Mouse (Mus musculus) midbrain, embryonic 11.5 days (tissue): ENCODE measurements around the gene Tmem72. TPM values are rescaled to one million over a fixed set of nuclear protein-coding genes. Genes with fewer than 3 reads are reported as not detected.

Experiments used
- ATAC-seq: fragments of 200-750 bp; cut with Nextera tagmentation; 2 replicates; pipeline ENCODE4 v1.8.0; 2017; ENCODE audit warnings: moderate TSS enrichment, moderate library complexity; ENCODE audit not compliant: low FRiP score
- DNase-seq: peaks from one replicate; pipeline ENCODE4 v3.0.0; 2015; ENCODE audit warnings: low spot score; ENCODE audit errors: missing footprints
- H3K27ac ChIP-seq: fragments of 300-500 bp; sonication (generic); 2 replicates; pipeline ENCODE4 v1.5.1; 2014; ENCODE audit warnings: low read depth, low read length
- H3K27me3 ChIP-seq: fragments of 300-500 bp; sonication (generic); 2 replicates; pipeline ENCODE4 v1.6.1; 2014; ENCODE audit warnings: mild to moderate bottlenecking, low read length, moderate library complexity, mixed read lengths; ENCODE audit not compliant: control insufficient read depth, insufficient read depth
- H3K36me3 ChIP-seq: fragments of 300-500 bp; sonication (generic); 2 replicates; pipeline ENCODE4 v1.6.1; 2014; ENCODE audit warnings: mild to moderate bottlenecking, low read length, moderate library complexity, mixed read lengths; ENCODE audit not compliant: control insufficient read depth, insufficient read depth
- H3K4me1 ChIP-seq: fragments of 300-500 bp; sonication (generic); 2 replicates; pipeline ENCODE4 v1.6.1; 2014; ENCODE audit warnings: low read length; ENCODE audit not compliant: control insufficient read depth, insufficient read depth
- H3K4me2 ChIP-seq: fragments of 300-500 bp; sonication (generic); 2 replicates; pipeline ENCODE4 v1.6.1; 2014; ENCODE audit warnings: mild to moderate bottlenecking, moderate library complexity
- H3K4me3 ChIP-seq: fragments of 300-500 bp; sonication (generic); 2 replicates; pipeline ENCODE4 v1.5.1; 2014; ENCODE audit warnings: low read depth, low read length
- H3K9ac ChIP-seq: fragments of 300-500 bp; sonication (generic); 2 replicates; pipeline ENCODE4 v1.6.1; 2014; ENCODE audit warnings: low read length
- H3K9me3 ChIP-seq: fragments of 300-500 bp; sonication (generic); 2 replicates; pipeline ENCODE4 v1.6.1; 2016; ENCODE audit warnings: low read length; ENCODE audit not compliant: control insufficient read depth
- WGBS: fragments of 180-500 bp; shearing (Covaris S2); extraction: QIAGEN DNeasy Blood & Tissue Kit; methylation state at CpG from one replicate; pipeline ENCODE4 v1.1.7; 2014; 5-methylcytosine and 5-hydroxymethylcytosine counted together
- polyA plus RNA-seq: library from polyadenylated mRNA; unstranded; fragments of >200 nt; fragmentation: Nextera tagmentation; extraction: Ambion mirVana; gene quantifications from 2 replicates; pipeline ENCODE4 v1.2.1, GENCODE M21; 2014

Gene Tmem72
- polyA plus RNA-seq, 1 experiment from 2014 or later = 0.08 TPM

GRCm38 (mm10) chr6:116647763-116648162, 69.0 kb downstream of the Tmem72 start:
- Histone ChIP-seq H3K27me3 (no peaks in the 10 kb centered on the region), H3K36me3 (no peaks in the 10 kb centered on the region), H3K4me1 (no peaks in the 10 kb centered on the region), H3K27ac (no peak overlapping the region), H3K4me2 (no peak overlapping the region), H3K4me3 (no peak overlapping the region), H3K9me3 (no peaks in the 10 kb centered on the region), H3K9ac (no peak overlapping the region)
- no peak for ATAC-seq
- DNase-seq = peak; percentile 19
- 82% methylated on average over 12 of the region's 12 CpGs for WGBS

- Histone ChIP-seq H3K36me3 (no peaks in the 10 kb centered on the region), H3K4me3 (no peak overlapping the region), H3K27ac (no peak overlapping the region), H3K27me3 (no peaks in the 10 kb centered on the region), H3K4me1 (no peaks in the 10 kb centered on the region), H3K4me2 (no peak overlapping the region), H3K9me3 (no peaks in the 10 kb centered on the region), H3K9ac (no peak overlapping the region)
- 87% methylated on average over 3 of the region's 3 CpGs for whole genome bisulfite sequencing
- no peak for ATAC-seq
- peak; percentile 68 for DNase-seq
Measured at GRCm38 (mm10) chr6:116644335-116644734, 72.4 kb downstream of the Tmem72 start.

- 73% methylated on average over 4 of the region's 4 CpGs for WGBS
- Histone ChIP-seq H3K27ac (no peak overlapping the region), H3K27me3 (no peaks in the 10 kb centered on the region), H3K9me3 (no peaks in the 10 kb centered on the region), H3K4me1 (no peaks in the 10 kb centered on the region), H3K36me3 (no peaks in the 10 kb centered on the region), H3K9ac (no peak overlapping the region), H3K4me3 (no peak overlapping the region), H3K4me2 (no peak overlapping the region)
- DNase-seq (peak; percentile 17), ATAC-seq (no peak)
Measured at GRCm38 (mm10) chr6:116643881-116644280, 72.8 kb downstream of the Tmem72 start.

- ATAC-seq = no peak
- Histone ChIP-seq H3K4me3 (no peak overlapping the region), H3K27ac (no peak overlapping the region), H3K9me3 (no peaks in the 10 kb centered on the region), H3K4me1 (no peaks in the 10 kb centered on the region), H3K4me2 (no peak overlapping the region), H3K27me3 (no peaks in the 10 kb centered on the region), H3K9ac (no peak overlapping the region), H3K36me3 (no peaks in the 10 kb centered on the region)
- 85% methylated on average over 11 of the region's 11 CpGs for WGBS
- peak; percentile 61 for DNase-seq
Measured at GRCm38 (mm10) chr6:116642942-116643341, 73.8 kb downstream of the Tmem72 start.

- no peaks in the 10 kb centered on the region for H3K4me1 ChIP-seq
- no peak overlapping the region for H3K4me3 ChIP-seq
- no peak overlapping the region for H3K4me2 ChIP-seq
- ATAC-seq = no peak
- no peak overlapping the region for H3K27ac ChIP-seq
- peak; percentile 60 for DNase-seq
- H3K9me3 ChIP-seq = no peaks in the 10 kb centered on the region
- WGBS = 59% methylated on average over 2 of the region's 2 CpGs
- H3K27me3 ChIP-seq = no peaks in the 10 kb centered on the region
- no peak overlapping the region for H3K9ac ChIP-seq
- no peaks in the 10 kb centered on the region for H3K36me3 ChIP-seq
Measured at GRCm38 (mm10) chr6:116639663-116640062, 77.0 kb downstream of the Tmem72 start.

GRCm38 (mm10) chr6:116638871-116639270, 77.8 kb downstream of the Tmem72 start:
- H3K4me3 ChIP-seq = no peak overlapping the region
- 79% methylated on average over 2 of the region's 2 CpGs for WGBS
- no peaks in the 10 kb centered on the region for H3K4me1 ChIP-seq
- H3K36me3 ChIP-seq = no peaks in the 10 kb centered on the region
- ATAC-seq (no peak), DNase-seq (peak; percentile 17)
- no peaks in the 10 kb centered on the region for H3K27me3 ChIP-seq
- H3K9ac ChIP-seq = no peak overlapping the region
- no peak overlapping the region for H3K4me2 ChIP-seq
- H3K9me3 ChIP-seq = no peaks in the 10 kb centered on the region
- no peak overlapping the region for H3K27ac ChIP-seq

- ATAC-seq (no peak), DNase-seq (no peak)
- Histone ChIP-seq H3K9ac (no peak overlapping the region), H3K4me3 (no peak overlapping the region), H3K36me3 (no peaks in the 10 kb centered on the region), H3K27ac (no peak overlapping the region), H3K9me3 (no peaks in the 10 kb centered on the region), H3K27me3 (no peaks in the 10 kb centered on the region), H3K4me2 (no peak overlapping the region), H3K4me1 (no peaks in the 10 kb centered on the region)
- WGBS = 89% methylated on average over 5 of the region's 5 CpGs
Measured at GRCm38 (mm10) chr6:116637496-116637895, 79.2 kb downstream of the Tmem72 start.

GRCm38 (mm10) chr6:116636581-116637235, 80.0 kb downstream of the Tmem72 start:
- Histone ChIP-seq H3K4me1 (no peaks in the 10 kb centered on the region), H3K9me3 (no peaks in the 10 kb centered on the region), H3K4me3 (no peak overlapping the region), H3K9ac (no peak overlapping the region), H3K36me3 (no peaks in the 10 kb centered on the region), H3K27ac (no peak overlapping the region), H3K27me3 (no peaks in the 10 kb centered on the region), H3K4me2 (no peak overlapping the region)
- 86% methylated on average over 9 of the region's 9 CpGs for WGBS
- ATAC-seq (no peak), DNase-seq (peak; percentile 61)

GRCm38 (mm10) chr6:116635251-116636180, 81.2 kb downstream of the Tmem72 start:
- Histone ChIP-seq H3K4me2 (no peak overlapping the region), H3K27me3 (no peaks in the 10 kb centered on the region), H3K9ac (no peak overlapping the region), H3K27ac (no peak overlapping the region), H3K4me1 (no peaks in the 10 kb centered on the region), H3K9me3 (no peaks in the 10 kb centered on the region), H3K36me3 (no peaks in the 10 kb centered on the region), H3K4me3 (no peak overlapping the region)
- DNase-seq (peak; percentile 69), ATAC-seq (no peak)
- WGBS = 77% methylated on average over 10 of the region's 10 CpGs
